Mouse (Mus musculus): ENCODE data around the gene Copg1.

- no peak for TF ChIP-seq CTCF (IDR thresholded peaks at IDR 0.05; ENCODE audit: extremely low read depth, insufficient read length, insufficient replicate concordance, low read depth, low read length)
- TF ChIP-seq POLR2A (IDR thresholded peaks at IDR 0.05; ENCODE audit: low read depth, low read length) = no peak
Observed at GRCm38 (mm10) chr6:87873963-87874362, 13.7 kb upstream of the Copg1 start.

All from small intestine, adult 2 months (tissue).